Mouse (Mus musculus) liver, adult 2 months (tissue): Measurements from ENCODE around the gene Ube4b. TPM values are rescaled to one million over a fixed set of nuclear protein-coding genes. Genes with fewer than 3 reads are reported as not detected.

Source experiments
- DNase-seq: peaks from one replicate; pipeline ENCODE4 v3.0.0-alpha.2; 2011; ENCODE audit warnings: low read depth, low spot score; ENCODE audit errors: extremely low read depth
- H3K27ac ChIP-seq: fragments of 200-500 bp; replicated peaks from 2 replicates; pipeline ENCODE4 v1.5.1; 2012; ENCODE audit warnings: low read depth, mild to moderate bottlenecking, control low read depth, inconsistent platforms, low read length; ENCODE audit not compliant: insufficient read depth
- H3K27me3 ChIP-seq: fragments of 200-500 bp; 2 replicates; pipeline ENCODE4 v1.6.1; 2012; ENCODE audit warnings: mild to moderate bottlenecking, moderate library complexity, low read length, inconsistent platforms; ENCODE audit not compliant: control insufficient read depth, insufficient read depth
- H3K36me3 ChIP-seq: fragments of 200-500 bp; 2 replicates; pipeline ENCODE4 v1.6.1; 2012; ENCODE audit warnings: low read length, inconsistent platforms; ENCODE audit not compliant: control insufficient read depth, insufficient read depth
- H3K4me1 ChIP-seq: fragments of 200-500 bp; 2 replicates; pipeline ENCODE4 v1.6.1; 2011; ENCODE audit warnings: low read length; ENCODE audit not compliant: control insufficient read depth, insufficient read depth
- H3K4me3 ChIP-seq: fragments of 200-500 bp; 2 replicates; pipeline ENCODE4 v1.5.1; 2011; ENCODE audit warnings: low read depth, mild to moderate bottlenecking, control low read depth, low read length, moderate library complexity; ENCODE audit not compliant: insufficient read depth
- H3K79me2 ChIP-seq: fragments of 200-500 bp; 2 replicates; pipeline ENCODE4 v1.6.1; 2012; ENCODE audit warnings: inconsistent platforms, mild to moderate bottlenecking, low read length, moderate library complexity; ENCODE audit not compliant: control insufficient read depth, insufficient read depth
- H3K9ac ChIP-seq: fragments of 200-500 bp; 2 replicates; pipeline ENCODE4 v1.6.1; 2012; ENCODE audit warnings: low read depth, mild to moderate bottlenecking, control low read depth, inconsistent platforms, low read length
- CTCF ChIP-seq: fragments of 200-500 bp; IDR thresholded peaks from 2 replicates; pipeline ENCODE4 v1.5.1; 2011; ENCODE audit warnings: low read depth, low read length, control low read depth
- POLR2A ChIP-seq: fragments of 200-500 bp; IDR thresholded peaks from 2 replicates; pipeline ENCODE4 v1.6.1; 2011; ENCODE audit warnings: low read length, control low read depth; ENCODE audit not compliant: insufficient read depth; ENCODE audit errors: extremely low read depth
- WGBS: fragments of 180-500 bp; shearing (Covaris S2); methylation state at CpG from one replicate; pipeline ENCODE4 v1.1.7; 2018; 5-methylcytosine and 5-hydroxymethylcytosine counted together
- polyA plus RNA-seq: library from polyadenylated mRNA; depleted of rRNA; stranded (reverse); fragments of >200 nt; gene quantifications from 2 replicates; pipeline ENCODE4 v1.2.3, GENCODE M21; 2012
- total RNA-seq: library from RNA; depleted of rRNA; stranded (reverse); fragments of >200 nt; gene quantifications from 2 replicates; pipeline ENCODE4 v1.2.3, GENCODE M21; 2014

Ube4b gene
- total and polyA plus RNA-seq, 2 experiments = 23.3 to 30.0 TPM

GRCm38 (mm10) chr4:149398181-149398735 lies 28.3 kb downstream of the Ube4b start:
- WGBS = 53% methylated on average over 9 of the region's 9 CpGs
- H3K79me2 ChIP-seq = peaks cover 18% of the 10 kb centered on the region; the same call in 1 of the 2 replicates
- no peak for TF ChIP-seq POLR2A
- no peak for TF ChIP-seq CTCF
- H3K36me3 ChIP-seq = 0 out of 2 replicates have a peak, but pooled peaks cover 2% of the 10 kb centered on the region
- H3K27me3 ChIP-seq = no peaks in the 10 kb centered on the region
- peak; percentile 79 for DNase-seq
- H3K9ac ChIP-seq = peak overlapping the region; percentile 20; the same call in 1 of the 2 replicates
- H3K4me3 ChIP-seq = no peak overlapping the region
- H3K27ac ChIP-seq = peak overlapping the region; percentile 69
- H3K4me1 ChIP-seq = peaks cover 34% of the 10 kb centered on the region

GRCm38 (mm10) chr4:149396433-149397306 lies 29.9 kb downstream of the Ube4b start:
- Histone ChIP-seq H3K27ac (peak overlapping the region; percentile 58), H3K4me1 (peaks cover 47% of the 10 kb centered on the region), H3K36me3 (0 out of 2 replicates have a peak, but pooled peaks cover 2% of the 10 kb centered on the region), H3K4me3 (no peak overlapping the region), H3K9ac (peak overlapping the region; percentile 16; the same call in 1 of the 2 replicates), H3K27me3 (no peaks in the 10 kb centered on the region), H3K79me2 (peaks cover 12% of the 10 kb centered on the region; the same call in 1 of the 2 replicates)
- TF ChIP-seq CTCF (no peak), POLR2A (no peak)
- no peak for DNase-seq
- 85% methylated on average over 21 of the region's 21 CpGs for WGBS

DNA sequence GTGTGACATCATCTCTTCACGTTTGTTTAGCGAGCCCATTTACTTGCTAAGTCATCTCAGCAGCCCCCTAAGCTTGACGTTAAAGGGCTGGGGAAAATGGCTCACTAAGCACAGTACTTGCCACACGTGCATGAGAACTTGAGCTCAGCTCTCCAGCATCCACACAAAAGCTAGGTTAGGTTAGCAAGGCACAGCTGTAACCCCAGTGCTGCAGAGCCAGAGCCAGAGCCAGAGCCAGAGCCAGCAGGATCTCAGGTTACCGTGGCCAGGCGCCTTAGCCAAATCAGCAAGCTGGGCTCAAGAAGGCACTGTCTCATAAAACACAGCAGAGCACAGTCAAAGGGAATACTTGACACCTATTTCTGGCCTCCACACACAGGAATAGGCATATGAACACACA lies 31.0 kb downstream of the Ube4b start:
- H3K36me3 ChIP-seq = 0 out of 2 replicates have a peak, but pooled peaks cover 2% of the 10 kb centered on the region
- H3K27me3 ChIP-seq = no peaks in the 10 kb centered on the region
- peak; percentile 65 for DNase-seq
- TF ChIP-seq CTCF (no peak), POLR2A (no peak)
- H3K27ac ChIP-seq = peak overlapping the region; percentile 59
- H3K4me3 ChIP-seq = no peak overlapping the region
- WGBS = 49% methylated on average over 6 of the region's 6 CpGs
- peaks cover 9% of the 10 kb centered on the region; the same call in 1 of the 2 replicates for H3K79me2 ChIP-seq
- H3K4me1 ChIP-seq = peaks cover 47% of the 10 kb centered on the region
- H3K9ac ChIP-seq = peak overlapping the region; percentile 37

DNA sequence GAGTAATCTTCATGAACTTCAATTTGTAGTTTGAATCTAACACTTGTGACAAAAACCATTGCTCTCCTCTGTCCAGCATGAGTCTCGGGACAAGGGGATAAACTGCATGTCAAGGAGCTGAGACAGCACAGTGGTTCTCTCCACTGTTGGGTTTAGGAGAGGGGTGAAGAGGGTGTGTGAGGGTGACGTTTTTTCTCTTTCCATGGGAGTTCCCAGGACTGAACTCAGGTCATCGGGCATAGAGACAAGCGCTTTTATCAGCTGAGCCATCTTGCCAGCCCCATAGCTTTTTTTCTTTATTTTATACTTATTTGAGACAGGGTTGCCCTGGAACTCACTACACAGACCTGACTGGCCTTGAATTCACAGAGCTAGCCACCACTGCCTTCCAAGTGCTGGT lies 32.3 kb downstream of the Ube4b start:
- H3K4me3 ChIP-seq = no peak overlapping the region
- H3K27me3 ChIP-seq = no peaks in the 10 kb centered on the region
- peaks cover 9% of the 10 kb centered on the region; the same call in 1 of the 2 replicates for H3K79me2 ChIP-seq
- WGBS = 32% methylated on average over 4 of the region's 4 CpGs
- peak overlapping the region; percentile 96 for H3K27ac ChIP-seq
- no peak overlapping the region for H3K9ac ChIP-seq
- H3K36me3 ChIP-seq = peaks cover 2% of the 10 kb centered on the region; the same call in 1 of the 2 replicates
- H3K4me1 ChIP-seq = peaks cover 42% of the 10 kb centered on the region
- DNase-seq = peak; percentile 52
- TF ChIP-seq CTCF (no peak), POLR2A (no peak)

DNA sequence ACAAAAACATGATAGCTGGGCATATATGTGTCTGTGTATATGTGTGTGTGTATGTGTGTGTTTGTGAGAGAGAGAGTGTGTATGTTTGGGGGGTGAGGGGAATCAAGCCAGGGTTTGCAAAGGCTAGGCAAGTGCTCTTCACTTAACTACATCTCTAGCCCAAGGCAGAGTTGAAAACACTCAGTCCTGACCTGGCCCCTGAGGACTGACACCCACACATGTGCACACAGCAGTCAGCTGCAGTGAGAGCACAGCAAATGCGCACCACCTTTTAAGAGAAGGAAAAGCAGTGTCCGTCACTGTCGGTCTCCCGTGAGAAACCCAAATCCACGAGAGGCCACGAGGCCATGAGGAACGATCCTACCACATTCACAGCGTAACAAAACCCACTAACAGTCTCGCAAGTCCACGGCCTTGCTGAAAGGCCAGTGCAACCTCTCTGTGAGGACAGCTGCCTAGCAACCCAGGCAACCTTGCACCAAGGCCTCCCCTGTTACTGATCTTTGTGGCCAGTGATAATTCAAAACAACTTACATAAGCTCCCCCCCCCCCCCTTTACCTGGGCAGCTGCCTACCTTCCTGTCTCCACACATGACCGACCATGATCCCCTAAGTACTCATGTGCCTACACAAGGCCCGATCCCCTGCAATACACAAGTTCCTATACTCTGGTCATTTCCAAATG lies 33.1 kb downstream of the Ube4b start:
- H3K9ac ChIP-seq = peak overlapping the region; percentile 33
- no peaks in the 10 kb centered on the region for H3K27me3 ChIP-seq
- H3K79me2 ChIP-seq = peaks cover 11% of the 10 kb centered on the region; the same call in 1 of the 2 replicates
- peaks cover 2% of the 10 kb centered on the region; the same call in 1 of the 2 replicates for H3K36me3 ChIP-seq
- TF ChIP-seq CTCF = no peak
- no peak for TF ChIP-seq POLR2A
- no peak overlapping the region for H3K4me3 ChIP-seq
- peak; percentile 63 for DNase-seq
- 38% methylated on average over 12 of the region's 12 CpGs for WGBS
- peaks cover 39% of the 10 kb centered on the region for H3K4me1 ChIP-seq
- peak overlapping the region; percentile 96 for H3K27ac ChIP-seq
